Mouse (Mus musculus): Measurements from ENCODE around the gene LTO1. TPM values are rescaled to one million over a fixed set of nuclear protein-coding genes. Genes with fewer than 3 reads are reported as not detected.
A peak's percentile ranks its signal among the peaks of the same experiment; 100 is the strongest.

LTO1 gene
- polyA plus RNA-seq, 1 experiment = 38.0 TPM

DNA sequence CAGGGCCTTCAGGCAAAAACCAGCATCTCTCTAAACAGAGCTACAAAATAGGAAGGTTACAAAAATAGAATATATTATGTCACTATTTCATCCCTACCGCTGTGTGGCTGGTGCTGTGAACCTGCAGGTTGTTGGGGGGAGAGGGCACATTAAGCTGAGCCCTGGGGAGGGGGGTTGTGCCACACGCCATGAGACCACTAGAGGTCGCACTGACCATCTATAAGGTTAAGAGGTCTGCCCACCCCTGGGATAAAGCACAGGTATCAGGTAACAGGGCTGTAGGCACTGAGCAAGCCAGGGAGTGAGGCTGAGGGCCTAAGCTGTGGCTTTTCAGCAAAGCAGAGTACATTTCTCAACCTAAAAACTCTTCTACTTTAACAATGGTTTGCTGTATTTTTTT is 16.9 kb downstream of the LTO1 start:
- DNase-seq = peak; percentile 57 to 59
- 11% methylated on average over 3 of the region's 3 CpGs for WGBS
- H3K4me3 ChIP-seq (replicated peaks; ENCODE audit: insufficient read depth, low read depth, low read length) = no peak overlapping the region
- TF ChIP-seq CTCF (IDR thresholded peaks at IDR 0.05; ENCODE audit: borderline replicate concordance, insufficient read depth, low read depth, low read length) = peak; percentile 66
- TF ChIP-seq POLR2A (IDR thresholded peaks at IDR 0.05; ENCODE audit: borderline replicate concordance, insufficient read depth, low read length) = no peak
- no peaks in the 10 kb centered on the region for H3K27me3 ChIP-seq (ENCODE audit: control insufficient read depth, insufficient read depth, low read length)
- peaks cover 50% of the 10 kb centered on the region for H3K4me1 ChIP-seq (ENCODE audit: control insufficient read depth, insufficient read depth, low read length)
- H3K27ac ChIP-seq (ENCODE audit: insufficient read depth, low read length) = no peak overlapping the region

- H3K4me3 ChIP-seq (replicated peaks; ENCODE audit: insufficient read depth, low read depth, low read length) = no peak overlapping the region
- TF ChIP-seq POLR2A (IDR thresholded peaks at IDR 0.05; ENCODE audit: borderline replicate concordance, insufficient read depth, low read length) = no peak
- TF ChIP-seq CTCF (IDR thresholded peaks at IDR 0.05; ENCODE audit: borderline replicate concordance, insufficient read depth, low read depth, low read length) = no peak
- peak overlapping the region; percentile 34; the same call in 1 of the 2 replicates for H3K27ac ChIP-seq (ENCODE audit: insufficient read depth, low read length)
- no peaks in the 10 kb centered on the region for H3K27me3 ChIP-seq (ENCODE audit: control insufficient read depth, insufficient read depth, low read length)
- peaks cover 49% of the 10 kb centered on the region for H3K4me1 ChIP-seq (ENCODE audit: control insufficient read depth, insufficient read depth, low read length)
- WGBS = 15% methylated on average over 18 of the region's 18 CpGs
- DNase-seq = peak; percentile 48 to 56
Observed at GRCm38 (mm10) chr7:144932389-144932937, 17.6 kb downstream of the LTO1 start.

DNA sequence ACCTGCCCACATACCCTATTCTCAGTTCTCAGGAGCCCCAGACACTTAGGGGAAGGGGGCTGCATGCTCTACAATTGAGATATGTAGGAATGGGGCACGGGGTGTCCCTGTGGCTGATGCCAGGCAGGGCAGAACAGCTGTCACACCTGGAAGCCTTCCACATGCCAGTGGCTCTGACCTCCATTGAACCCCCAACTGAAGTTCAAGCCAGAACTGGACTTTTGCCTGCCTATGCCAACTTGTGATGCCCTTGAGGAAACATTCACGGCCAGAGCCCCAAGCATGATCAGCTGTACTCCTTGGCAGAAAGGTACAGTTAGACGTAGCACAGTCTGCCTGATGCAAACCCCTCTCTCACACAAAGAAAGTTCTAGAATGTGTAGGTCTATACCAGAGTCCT is 18.4 kb downstream of the LTO1 start:
- Histone ChIP-seq H3K4me3 (replicated peaks; ENCODE audit: insufficient read depth, low read depth, low read length) (no peak overlapping the region), H3K4me1 (ENCODE audit: control insufficient read depth, insufficient read depth, low read length) (peaks cover 43% of the 10 kb centered on the region), H3K27me3 (ENCODE audit: control insufficient read depth, insufficient read depth, low read length) (no peaks in the 10 kb centered on the region), H3K27ac (ENCODE audit: insufficient read depth, low read length) (no peak overlapping the region)
- no peak for TF ChIP-seq POLR2A (IDR thresholded peaks at IDR 0.05; ENCODE audit: borderline replicate concordance, insufficient read depth, low read length)
- no peak for TF ChIP-seq CTCF (IDR thresholded peaks at IDR 0.05; ENCODE audit: borderline replicate concordance, insufficient read depth, low read depth, low read length)
- 58% methylated on average over 3 of the region's 3 CpGs for WGBS
- no peak for DNase-seq

GRCm38 (mm10) chr7:144933796-144934195 is 18.9 kb downstream of the LTO1 start:
- H3K27me3 ChIP-seq (ENCODE audit: control insufficient read depth, insufficient read depth, low read length) = no peaks in the 10 kb centered on the region
- DNase-seq = no peak
- H3K4me3 ChIP-seq (replicated peaks; ENCODE audit: insufficient read depth, low read depth, low read length) = no peak overlapping the region
- WGBS = 76% methylated on average over 8 of the region's 8 CpGs
- H3K27ac ChIP-seq (ENCODE audit: insufficient read depth, low read length) = no peak overlapping the region
- H3K4me1 ChIP-seq (ENCODE audit: control insufficient read depth, insufficient read depth, low read length) = peaks cover 40% of the 10 kb centered on the region
- TF ChIP-seq POLR2A (IDR thresholded peaks at IDR 0.05; ENCODE audit: borderline replicate concordance, insufficient read depth, low read length) = no peak
- TF ChIP-seq CTCF (IDR thresholded peaks at IDR 0.05; ENCODE audit: borderline replicate concordance, insufficient read depth, low read depth, low read length) = no peak

- Histone ChIP-seq H3K27ac (ENCODE audit: insufficient read depth, low read length) (no peak overlapping the region), H3K27me3 (ENCODE audit: control insufficient read depth, insufficient read depth, low read length) (no peaks in the 10 kb centered on the region), H3K4me3 (replicated peaks; ENCODE audit: insufficient read depth, low read depth, low read length) (no peak overlapping the region), H3K4me1 (ENCODE audit: control insufficient read depth, insufficient read depth, low read length) (peaks cover 31% of the 10 kb centered on the region)
- 44% methylated on average over 5 of the region's 5 CpGs for WGBS
- TF ChIP-seq CTCF (IDR thresholded peaks at IDR 0.05; ENCODE audit: borderline replicate concordance, insufficient read depth, low read depth, low read length) = no peak
- TF ChIP-seq POLR2A (IDR thresholded peaks at IDR 0.05; ENCODE audit: borderline replicate concordance, insufficient read depth, low read length) = no peak
- no peak for DNase-seq
Observed at GRCm38 (mm10) chr7:144934901-144935300, 20.0 kb downstream of the LTO1 start.

DNA sequence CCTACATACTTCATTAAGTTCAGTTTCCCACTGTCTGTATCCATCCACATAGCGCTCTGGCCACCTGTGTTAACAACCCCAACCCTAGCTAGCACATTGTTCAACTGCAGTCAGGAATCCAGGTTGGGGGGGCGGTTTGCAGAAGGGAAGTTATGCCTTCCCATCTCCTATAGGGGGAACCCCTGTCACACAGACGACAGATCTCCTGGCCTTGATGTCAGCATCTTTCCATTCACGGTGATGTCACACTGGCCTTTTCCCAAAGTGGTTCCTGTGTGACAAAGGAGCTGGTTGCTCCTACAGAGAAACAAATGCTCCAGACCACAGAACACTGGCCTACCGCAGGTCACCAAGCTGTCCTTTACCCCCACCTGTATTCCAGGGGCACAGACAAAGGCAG is 20.7 kb downstream of the LTO1 start:
- H3K27ac ChIP-seq (ENCODE audit: insufficient read depth, low read length) = peak overlapping the region; percentile 45
- peak; percentile 78 for TF ChIP-seq CTCF (IDR thresholded peaks at IDR 0.05; ENCODE audit: borderline replicate concordance, insufficient read depth, low read depth, low read length)
- TF ChIP-seq POLR2A (IDR thresholded peaks at IDR 0.05; ENCODE audit: borderline replicate concordance, insufficient read depth, low read length) = peak; percentile 35; the same call in 1 of the 2 replicates
- WGBS = 21% methylated on average over 5 of the region's 5 CpGs
- H3K4me1 ChIP-seq (ENCODE audit: control insufficient read depth, insufficient read depth, low read length) = peaks cover 31% of the 10 kb centered on the region
- H3K27me3 ChIP-seq (ENCODE audit: control insufficient read depth, insufficient read depth, low read length) = no peaks in the 10 kb centered on the region
- peak; percentile 82 to 89 for DNase-seq
- no peak overlapping the region for H3K4me3 ChIP-seq (replicated peaks; ENCODE audit: insufficient read depth, low read depth, low read length)

GRCm38 (mm10) chr7:144936311-144936880 is 21.5 kb downstream of the LTO1 start:
- TF ChIP-seq CTCF (IDR thresholded peaks at IDR 0.05; ENCODE audit: borderline replicate concordance, insufficient read depth, low read depth, low read length) = no peak
- no peak for TF ChIP-seq POLR2A (IDR thresholded peaks at IDR 0.05; ENCODE audit: borderline replicate concordance, insufficient read depth, low read length)
- WGBS = 20% methylated on average over 4 of the region's 4 CpGs
- Histone ChIP-seq H3K27ac (ENCODE audit: insufficient read depth, low read length) (peak overlapping the region; percentile 45; the same call in 1 of the 2 replicates), H3K4me1 (ENCODE audit: control insufficient read depth, insufficient read depth, low read length) (peaks cover 30% of the 10 kb centered on the region), H3K4me3 (replicated peaks; ENCODE audit: insufficient read depth, low read depth, low read length) (no peak overlapping the region), H3K27me3 (ENCODE audit: control insufficient read depth, insufficient read depth, low read length) (peaks cover 1% of the 10 kb centered on the region; the same call in 1 of the 2 replicates)
- no peak for DNase-seq

DNA sequence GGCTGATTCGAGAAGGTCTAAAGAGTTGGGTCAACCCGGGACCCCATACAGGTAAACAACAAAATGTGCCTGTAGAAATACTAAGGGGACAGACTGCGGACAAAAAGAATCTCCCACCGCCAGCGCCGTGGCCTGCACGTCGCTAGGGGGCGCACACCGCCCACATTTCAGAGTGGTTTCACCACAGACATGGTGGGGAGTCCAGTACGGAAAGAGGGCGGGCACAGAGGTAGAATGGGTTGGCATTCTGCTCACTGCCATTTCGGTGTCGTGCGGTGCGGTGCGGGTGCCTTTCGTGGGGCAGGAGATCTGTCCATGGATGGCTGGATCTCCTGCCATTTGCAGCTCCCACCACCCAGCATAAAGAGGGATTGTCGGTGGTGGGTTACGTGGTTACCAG is 22.6 kb downstream of the LTO1 start:
- peaks cover 23% of the 10 kb centered on the region for H3K4me1 ChIP-seq (ENCODE audit: control insufficient read depth, insufficient read depth, low read length)
- WGBS = under 1% methylated on average over 20 of the region's 20 CpGs
- peak overlapping the region; percentile 42 for H3K27ac ChIP-seq (ENCODE audit: insufficient read depth, low read length)
- H3K27me3 ChIP-seq (ENCODE audit: control insufficient read depth, insufficient read depth, low read length) = peaks cover 2% of the 10 kb centered on the region; the same call in 1 of the 2 replicates
- peak overlapping the region; percentile 87 for H3K4me3 ChIP-seq (replicated peaks; ENCODE audit: insufficient read depth, low read depth, low read length)
- TF ChIP-seq POLR2A (IDR thresholded peaks at IDR 0.05; ENCODE audit: borderline replicate concordance, insufficient read depth, low read length) (peak; percentile 72), CTCF (IDR thresholded peaks at IDR 0.05; ENCODE audit: borderline replicate concordance, insufficient read depth, low read depth, low read length) (peak; percentile 98)
- peak; percentile 90 to 92 for DNase-seq

Measured in cerebellum, adult 2 months (tissue).